Mouse (Mus musculus) midbrain, postnatal 0 days (tissue): ENCODE data around the gene Gpr182. TPM values are rescaled to one million over a fixed set of nuclear protein-coding genes. Genes with fewer than 3 reads are reported as not detected.

Experiments
- ATAC-seq: fragments of 200-750 bp; cut with Nextera tagmentation; 2 replicates; pipeline ENCODE4 v1.8.0; 2017; ENCODE audit warnings: moderate number of reproducible peaks, mild to moderate bottlenecking, moderate TSS enrichment, moderate library complexity; ENCODE audit not compliant: low FRiP score
- DNase-seq: peaks from one replicate; pipeline ENCODE4 v3.0.0-alpha.2; 2015; ENCODE audit warnings: low spot score
- H3K27ac ChIP-seq: fragments of 300-500 bp; sonication (generic); 2 replicates; pipeline ENCODE4 v1.5.1; 2014; ENCODE audit warnings: low read depth, mild to moderate bottlenecking, low read length, mixed read lengths
- H3K27me3 ChIP-seq: fragments of 300-500 bp; sonication (generic); 2 replicates; pipeline ENCODE4 v1.6.1; 2014; ENCODE audit warnings: low read length, control low read depth, mixed read lengths; ENCODE audit not compliant: insufficient read depth
- H3K36me3 ChIP-seq: fragments of 300-500 bp; sonication (generic); 2 replicates; pipeline ENCODE4 v1.6.1; 2014; ENCODE audit warnings: low read length, control low read depth, mixed read lengths; ENCODE audit not compliant: insufficient read depth
- H3K4me1 ChIP-seq: fragments of 300-500 bp; sonication (generic); 2 replicates; pipeline ENCODE4 v1.6.1; 2014; ENCODE audit warnings: mild to moderate bottlenecking, control low read depth, antibody characterized with exemption, low read length, mixed read lengths; ENCODE audit not compliant: insufficient read depth
- H3K4me2 ChIP-seq: fragments of 300-500 bp; sonication (generic); 2 replicates; pipeline ENCODE4 v1.6.1; 2014; ENCODE audit warnings: low read depth, mild to moderate bottlenecking, low read length, mixed read lengths; ENCODE audit not compliant: poor library complexity, severe bottlenecking
- H3K4me3 ChIP-seq: fragments of 300-500 bp; sonication (generic); 2 replicates; pipeline ENCODE4 v1.5.1; 2014; ENCODE audit warnings: low read depth, mild to moderate bottlenecking, low read length, moderate library complexity
- H3K9ac ChIP-seq: fragments of 300-500 bp; sonication (generic); replicated peaks from 2 replicates; pipeline ENCODE4 v1.6.1; 2014; ENCODE audit warnings: mild to moderate bottlenecking, low read length, moderate library complexity, mixed read lengths; ENCODE audit not compliant: poor library complexity, severe bottlenecking
- H3K9me3 ChIP-seq: fragments of 300-500 bp; sonication (generic); 2 replicates; pipeline ENCODE4 v1.6.1; 2016; ENCODE audit warnings: low read length, control low read depth
- CTCF ChIP-seq: IDR thresholded peaks from 2 replicates; pipeline ENCODE4 v1.5.1; 2016; ENCODE audit warnings: antibody characterized with exemption, mild to moderate bottlenecking
- WGBS: fragments of 180-500 bp; shearing (Covaris S2); extraction: QIAGEN DNeasy Blood & Tissue Kit; methylation state at CpG from one replicate; pipeline ENCODE4 v1.1.7; 2014; 5-methylcytosine and 5-hydroxymethylcytosine counted together
- polyA plus RNA-seq: library from polyadenylated mRNA; unstranded; fragments of >200 nt; fragmentation: Nextera tagmentation; extraction: Ambion mirVana; gene quantifications from 2 replicates; pipeline ENCODE4 v1.2.1, GENCODE M21; 2015
- total RNA-seq: library from RNA; depleted of rRNA; stranded (reverse); fragments of >200 nt; gene quantifications from 2 replicates; pipeline ENCODE4 v1.2.3, GENCODE M21; 2014

Gene Gpr182
- total and polyA plus RNA-seq, 2 experiments from 2014 or later: 1.6 to 1.8 TPM

GRCm38 (mm10) chr10:127755246-127755645 is 3.7 kb upstream of the Gpr182 start:
- Histone ChIP-seq H3K9ac (no peak overlapping the region), H3K9me3 (no peaks in the 10 kb centered on the region), H3K4me3 (no peak overlapping the region), H3K4me1 (no peaks in the 10 kb centered on the region), H3K36me3 (no peaks in the 10 kb centered on the region), H3K27ac (no peak overlapping the region), H3K4me2 (no peak overlapping the region), H3K27me3 (no peaks in the 10 kb centered on the region)
- no peak for TF ChIP-seq CTCF
- WGBS: 72% methylated on average over 3 of the region's 3 CpGs
- no peak for DNase-seq
- no peak for ATAC-seq

DNA sequence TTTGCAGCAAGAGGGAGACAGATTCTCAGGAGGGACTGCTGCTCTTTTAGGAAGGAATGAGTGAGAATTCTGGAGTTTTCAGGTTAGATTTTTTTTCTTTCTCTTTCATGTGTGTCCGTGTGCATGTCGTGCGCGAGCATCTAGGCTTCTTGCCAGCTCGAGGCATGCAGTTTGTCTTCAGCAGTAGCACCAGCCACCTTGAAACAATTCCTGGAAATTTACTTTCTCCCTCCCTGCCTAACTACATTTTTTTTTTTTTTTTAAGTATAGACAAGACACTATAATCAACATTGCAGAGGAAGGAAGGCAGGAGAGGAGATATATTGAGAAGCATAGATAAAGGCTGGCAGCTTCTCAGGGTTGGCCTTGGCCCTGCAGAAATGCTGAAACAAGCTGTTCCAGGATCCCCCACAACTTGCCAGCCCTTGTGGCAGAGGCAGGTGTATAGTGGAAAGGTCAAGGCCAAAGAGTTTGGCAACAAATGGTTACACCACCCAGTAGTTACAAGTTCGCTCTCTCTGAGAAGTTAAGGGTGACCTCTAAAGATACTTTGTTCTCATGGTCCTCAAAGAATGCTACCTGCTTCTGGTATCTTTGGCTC is 3.1 kb upstream of the Gpr182 start:
- no peak for DNase-seq
- WGBS: 83% methylated on average over 6 of the region's 6 CpGs
- no peak for ATAC-seq
- H3K36me3 ChIP-seq: no peaks in the 10 kb centered on the region
- H3K4me2 ChIP-seq: no peak overlapping the region
- no peaks in the 10 kb centered on the region for H3K9me3 ChIP-seq
- H3K9ac ChIP-seq: no peak overlapping the region
- no peak overlapping the region for H3K4me3 ChIP-seq
- H3K27me3 ChIP-seq: no peaks in the 10 kb centered on the region
- no peak for TF ChIP-seq CTCF
- H3K27ac ChIP-seq: no peak overlapping the region
- H3K4me1 ChIP-seq: no peaks in the 10 kb centered on the region

- no peak for DNase-seq
- Histone ChIP-seq H3K9me3 (no peaks in the 10 kb centered on the region), H3K4me3 (peak overlapping the region; percentile 12; the same call in 1 of the 2 replicates), H3K4me1 (no peaks in the 10 kb centered on the region), H3K27ac (no peak overlapping the region), H3K27me3 (no peaks in the 10 kb centered on the region), H3K9ac (peak overlapping the region; percentile 8; the same call in 1 of the 2 replicates), H3K4me2 (peak overlapping the region; percentile 36), H3K36me3 (peaks cover 18% of the 10 kb centered on the region)
- 53% methylated on average over 24 of the region's 24 CpGs for WGBS
- TF ChIP-seq CTCF: no peak
- ATAC-seq: no peak
Measured at GRCm38 (mm10) chr10:127750136-127750777, 1.3 kb downstream of the Gpr182 start.

DNA sequence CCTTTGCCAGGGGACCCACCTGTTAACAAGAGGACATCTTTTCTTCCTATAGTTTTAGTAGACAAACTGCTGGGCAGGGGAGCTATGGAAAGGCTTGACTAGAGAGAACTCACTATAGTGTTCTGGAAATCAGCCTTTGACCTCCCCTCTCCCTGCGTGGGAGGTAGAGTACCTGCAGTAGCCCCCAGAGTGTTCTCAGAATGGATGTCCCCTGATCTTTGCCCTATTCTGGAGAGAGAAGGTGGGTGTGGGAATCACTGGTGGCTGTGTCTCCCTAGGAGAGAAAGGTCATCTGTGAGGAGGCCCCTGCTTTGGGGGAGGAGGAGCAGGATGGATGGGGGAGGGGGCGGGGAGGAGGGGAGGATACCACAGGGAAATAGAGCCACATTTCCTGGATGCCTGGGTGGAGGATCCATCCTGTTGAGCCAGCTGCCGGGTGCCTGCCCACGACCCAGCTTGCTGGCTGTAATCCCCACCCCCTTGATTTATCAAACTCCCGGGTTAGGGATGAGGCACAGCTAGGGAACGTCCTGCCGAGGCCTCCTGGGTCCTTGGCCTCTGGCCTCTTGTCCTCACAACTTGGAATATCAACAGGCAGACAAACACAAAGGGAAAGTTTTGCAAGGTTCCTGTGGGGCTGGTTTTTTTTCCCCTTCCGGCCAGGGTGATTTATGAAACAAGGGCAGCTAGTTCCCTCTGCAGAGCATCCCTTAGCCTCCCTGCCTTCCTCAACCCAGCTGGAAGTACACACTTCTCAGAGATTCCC is 2.5 kb downstream of the Gpr182 start:
- ATAC-seq (no peak), DNase-seq (no peak)
- TF ChIP-seq CTCF: no peak
- no peaks in the 10 kb centered on the region for H3K9me3 ChIP-seq
- H3K36me3 ChIP-seq: peaks cover 27% of the 10 kb centered on the region
- H3K27ac ChIP-seq: no peak overlapping the region
- no peak overlapping the region for H3K4me3 ChIP-seq
- H3K4me2 ChIP-seq: peak overlapping the region; percentile 36; the same call in 1 of the 2 replicates
- WGBS: 12% methylated on average over 7 of the region's 8 CpGs
- no peaks in the 10 kb centered on the region for H3K4me1 ChIP-seq
- 0 out of 2 replicates have a peak overlapping the region, but pooled peaks have one; percentile 19 for H3K9ac ChIP-seq
- no peaks in the 10 kb centered on the region for H3K27me3 ChIP-seq

DNA sequence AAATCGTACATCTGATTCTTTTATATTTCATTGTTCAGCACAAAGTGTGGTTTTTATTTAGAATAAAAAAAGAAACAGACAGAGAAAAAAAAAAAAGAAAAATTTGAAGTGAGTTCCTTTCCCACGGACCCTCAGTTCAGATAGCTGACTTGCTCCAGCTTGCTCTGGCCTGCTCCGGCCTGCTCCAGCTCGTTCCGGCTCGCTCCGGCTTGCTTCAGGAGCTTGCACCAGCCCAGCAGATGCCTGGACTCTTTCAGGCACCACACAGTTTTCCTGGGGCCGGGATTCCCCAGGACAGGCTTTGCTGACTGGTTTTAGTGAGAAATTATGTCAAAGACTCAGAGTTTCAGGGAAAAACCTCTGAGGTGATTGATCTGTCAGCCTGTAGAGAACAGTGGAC is 4.3 kb downstream of the Gpr182 start:
- no peak overlapping the region for H3K27ac ChIP-seq
- DNase-seq (no peak), ATAC-seq (no peak)
- WGBS: 94% methylated on average over 8 of the region's 8 CpGs
- no peak overlapping the region for H3K4me2 ChIP-seq
- H3K9me3 ChIP-seq: no peaks in the 10 kb centered on the region
- H3K4me3 ChIP-seq: no peak overlapping the region
- peaks cover 45% of the 10 kb centered on the region for H3K36me3 ChIP-seq
- H3K4me1 ChIP-seq: no peaks in the 10 kb centered on the region
- no peak for TF ChIP-seq CTCF
- no peaks in the 10 kb centered on the region for H3K27me3 ChIP-seq
- H3K9ac ChIP-seq: no peak overlapping the region

DNA sequence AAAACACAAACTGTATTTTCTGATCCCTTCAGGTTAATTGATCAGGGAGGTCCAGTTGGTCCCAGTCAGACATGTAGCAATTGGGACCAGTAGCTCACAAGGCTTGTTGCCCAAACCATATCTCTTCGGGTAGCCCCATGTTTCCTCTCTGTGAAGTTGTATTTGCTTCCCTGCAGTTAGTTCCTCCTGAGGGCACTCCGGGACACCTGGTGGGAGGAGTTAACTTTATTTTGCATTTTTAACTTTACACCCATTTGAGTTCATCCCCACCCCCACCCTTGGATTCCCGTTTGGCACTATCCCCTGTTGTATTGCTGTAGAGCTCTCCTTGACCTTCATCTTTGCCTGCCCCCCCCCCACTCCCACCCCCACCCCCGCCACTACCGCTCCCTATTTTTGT is 5.6 kb downstream of the Gpr182 start:
- 84% methylated on average over 4 of the region's 5 CpGs for WGBS
- no peak overlapping the region for H3K4me3 ChIP-seq
- no peaks in the 10 kb centered on the region for H3K4me1 ChIP-seq
- DNase-seq: no peak
- ATAC-seq: no peak
- H3K36me3 ChIP-seq: peaks cover 55% of the 10 kb centered on the region
- no peak overlapping the region for H3K27ac ChIP-seq
- no peaks in the 10 kb centered on the region for H3K27me3 ChIP-seq
- no peaks in the 10 kb centered on the region for H3K9me3 ChIP-seq
- no peak overlapping the region for H3K4me2 ChIP-seq
- no peak for TF ChIP-seq CTCF
- no peak overlapping the region for H3K9ac ChIP-seq
